ENCODE assay signal across 8 mouse cellular contexts in genomic region chr15:93552169-93552568, GRCm38 (mm10). TPM values are rescaled to one million over a fixed set of nuclear protein-coding genes. Genes with fewer than 3 reads are reported as not detected.
DNase-seq lines count a peak whose midpoint lies in the region; ATAC-seq and TF ChIP-seq lines count a peak whose summit lies in the region.

No protein-coding gene starts in this region.

- H3K36me3 ChIP-seq in hindbrain, embryonic 14.5 days (replicated peaks; ENCODE audit: control insufficient read depth, insufficient read depth), result no peaks in the 10 kb centered on the region
- no peaks in the 10 kb centered on the region for H3K36me3 ChIP-seq in limb, embryonic 15.5 days
- no peaks in the 10 kb centered on the region for H3K36me3 ChIP-seq in midbrain, embryonic 15.5 days (replicated peaks)
- H3K36me3 ChIP-seq in testis, adult 2 months (ENCODE audit: control insufficient read depth, insufficient read depth, low read length), result no peaks in the 10 kb centered on the region

- peak; percentile 43 to 68 for DNase-seq in heart, adult 18-20 months
- no peak for DNase-seq in heart, postnatal 25 days (ENCODE audit: low spot score)
- peak; percentile 18 for DNase-seq in fat pad, adult 2 months (ENCODE audit: extremely low read depth, low read depth, low spot score)
- DNase-seq in hindbrain, embryonic 14.5 days (ENCODE audit: low spot score), result peak; percentile 53
- no peak for DNase-seq in cerebellum, postnatal 36 days

- H3K4me2 ChIP-seq in hindbrain, embryonic 14.5 days (replicated peaks), result 0 out of 2 replicates have a peak overlapping the region, but pooled peaks have one; percentile 1
- peak overlapping the region; percentile 24; the same call in 1 of the 2 replicates for H3K4me2 ChIP-seq in limb, embryonic 15.5 days
- peak overlapping the region; percentile 32 for H3K4me2 ChIP-seq in midbrain, embryonic 15.5 days

- H3K9ac ChIP-seq in hindbrain, embryonic 14.5 days, result no peak overlapping the region
- H3K9ac ChIP-seq in limb, embryonic 15.5 days, result no peak overlapping the region
- no peak overlapping the region for H3K9ac ChIP-seq in midbrain, embryonic 15.5 days

- peaks cover 4% of the 10 kb centered on the region; the same call in 1 of the 2 replicates for H3K4me1 ChIP-seq in hindbrain, embryonic 14.5 days (replicated peaks; ENCODE audit: control insufficient read depth, insufficient read depth, low read length)
- peaks cover 27% of the 10 kb centered on the region for H3K4me1 ChIP-seq in limb, embryonic 15.5 days
- H3K4me1 ChIP-seq in midbrain, embryonic 15.5 days, result peaks cover 9% of the 10 kb centered on the region
- no peaks in the 10 kb centered on the region; the same call in 1 of the 2 replicates for H3K4me1 ChIP-seq in testis, adult 2 months (ENCODE audit: control insufficient read depth, insufficient read depth, low read length)

- H3K9me3 ChIP-seq in hindbrain, embryonic 14.5 days (ENCODE audit: control insufficient read depth, low read length), result no peaks in the 10 kb centered on the region
- no peaks in the 10 kb centered on the region for H3K9me3 ChIP-seq in limb, embryonic 15.5 days
- H3K9me3 ChIP-seq in midbrain, embryonic 15.5 days, result no peaks in the 10 kb centered on the region

- no peaks in the 10 kb centered on the region for H3K27me3 ChIP-seq in hindbrain, embryonic 14.5 days (ENCODE audit: control insufficient read depth, insufficient read depth, low read length)
- H3K27me3 ChIP-seq in limb, embryonic 15.5 days, result no peaks in the 10 kb centered on the region
- H3K27me3 ChIP-seq in midbrain, embryonic 15.5 days (replicated peaks), result no peaks in the 10 kb centered on the region
- no peaks in the 10 kb centered on the region for H3K27me3 ChIP-seq in testis, adult 2 months (ENCODE audit: control insufficient read depth, insufficient read depth, low read length)

- no peak for ATAC-seq in hindbrain, embryonic 14.5 days (ENCODE audit: low FRiP score)
- ATAC-seq in limb, embryonic 15.5 days (ENCODE audit: insufficient number of reproducible peaks, low FRiP score, low TSS enrichment, low read depth), result no peak
- peak; percentile 56 for ATAC-seq in midbrain, embryonic 15.5 days (replicated peaks)

- no peak overlapping the region for H3K27ac ChIP-seq in hindbrain, embryonic 14.5 days
- 0 out of 2 replicates have a peak overlapping the region, but pooled peaks have one; percentile 54 for H3K27ac ChIP-seq in limb, embryonic 15.5 days
- no peak overlapping the region for H3K27ac ChIP-seq in midbrain, embryonic 15.5 days
- H3K27ac ChIP-seq in testis, adult 2 months (ENCODE audit: control insufficient read depth, insufficient read depth, low read depth, low read length), result peak overlapping the region; percentile 69

- intact Hi-C loops in heart, postnatal 25 days (cut with DNase I), result no loop called here

- no peak for TF ChIP-seq POLR2A in testis, adult 2 months (IDR thresholded peaks at IDR 0.05; ENCODE audit: control insufficient read depth, low read depth, low read length)

- no peak overlapping the region for H3K4me3 ChIP-seq in hindbrain, embryonic 14.5 days (replicated peaks; ENCODE audit: low read length)
- H3K4me3 ChIP-seq in limb, embryonic 15.5 days, result no peak overlapping the region
- no peak overlapping the region for H3K4me3 ChIP-seq in midbrain, embryonic 15.5 days
- no peak overlapping the region for H3K4me3 ChIP-seq in testis, adult 2 months (ENCODE audit: control insufficient read depth, low read depth, low read length)

- TF ChIP-seq CTCF in testis, adult 2 months (IDR thresholded peaks at IDR 0.05; ENCODE audit: control insufficient read depth, insufficient read depth, insufficient replicate concordance, low read depth, low read length), result no peak

- 6% methylated on average over 9 of the region's 9 CpGs for WGBS in hindbrain, embryonic 14.5 days
- WGBS in limb, embryonic 15.5 days, result 6% methylated on average over 9 of the region's 9 CpGs
- 3% methylated on average over 9 of the region's 9 CpGs for WGBS in midbrain, embryonic 15.5 days

RNA-seq across cellular contexts. Expression of gene Prickle1, which starts 43.5 kb away (rescaled TPM):
- 1 to 10 TPM; 9.1 to 9.5 TPM for total RNA-seq in heart, adult 18-20 months (2021)
- total RNA-seq in heart, postnatal 25 days (2021), result 10 to 100 TPM; 16.8 to 18.9 TPM
- polyA plus RNA-seq in hindbrain, embryonic 14.5 days (2014; fragmentation: Nextera tagmentation; extraction: Ambion mirVana), result 27.2 and 28.8 TPM in 2 replicates
- polyA plus RNA-seq in limb, embryonic 15.5 days (2015; fragmentation: Nextera tagmentation; extraction: Ambion mirVana), result 39.9 and 42.0 TPM in 2 replicates
- polyA plus RNA-seq in midbrain, embryonic 15.5 days (2015; fragmentation: Nextera tagmentation; extraction: Ambion mirVana), result 12.9 and 13.4 TPM in 2 replicates
- 3.6 and 3.9 TPM in 2 replicates for polyA plus RNA-seq in testis, adult 2 months (2012; rRNA removed)

Comparison
In these comparisons a context has a peak if more than half of its experiments do, and no peak if none do; other contexts are left out.
1. DNase-seq: peak in heart, adult 18-20 months (2 of 2), fat pad, adult 2 months (single experiment) and hindbrain, embryonic 14.5 days (single experiment); none in heart, postnatal 25 days (single experiment) and cerebellum, postnatal 36 days (0 of 2).
2. H3K27ac ChIP-seq: peak in limb, embryonic 15.5 days (single experiment) and testis, adult 2 months (single experiment); none in hindbrain, embryonic 14.5 days (single experiment) and midbrain, embryonic 15.5 days (single experiment).
3. Peak in every context shown above with its lines, with median percentiles within 50 percentile points of each other: H3K4me2 ChIP-seq.